Mouse (Mus musculus) stomach, adult 2 months (tissue): ENCODE data around the gene Lce1j. TPM values are rescaled to one million over a fixed set of nuclear protein-coding genes. Genes with fewer than 3 reads are reported as not detected.

Experiments
- polyA plus RNA-seq: library from polyadenylated mRNA; depleted of rRNA; stranded (reverse); fragments of >200 nt; gene quantifications from 2 replicates; pipeline ENCODE4 v1.2.3, GENCODE M21; 2012; rRNA removed

Gene Lce1j
- polyA plus RNA-seq: 58.0 and 193 TPM in 2 replicates

DNA sequence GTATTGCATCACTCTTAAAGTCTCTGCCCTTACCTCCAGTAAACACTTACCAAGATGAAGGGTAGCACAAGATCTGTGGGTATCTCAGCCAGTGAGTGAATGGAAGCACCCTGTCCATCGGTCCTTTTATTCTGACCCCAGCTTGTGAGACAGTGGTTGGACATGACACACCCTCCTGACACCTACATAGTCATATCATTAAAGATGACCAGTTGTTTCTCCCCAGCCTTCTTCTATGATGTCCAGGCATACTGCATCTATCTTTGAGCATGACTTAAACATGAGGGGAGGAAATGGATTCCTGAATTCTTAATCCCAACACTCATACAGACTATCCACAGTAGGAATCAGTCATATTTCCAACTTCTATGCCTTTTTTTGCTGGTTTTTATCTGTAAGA, at the start of gene Lce1j:
Lce1j (minus strand) TSS at position 101 of the 400 bp plus-strand sequence.

DNA sequence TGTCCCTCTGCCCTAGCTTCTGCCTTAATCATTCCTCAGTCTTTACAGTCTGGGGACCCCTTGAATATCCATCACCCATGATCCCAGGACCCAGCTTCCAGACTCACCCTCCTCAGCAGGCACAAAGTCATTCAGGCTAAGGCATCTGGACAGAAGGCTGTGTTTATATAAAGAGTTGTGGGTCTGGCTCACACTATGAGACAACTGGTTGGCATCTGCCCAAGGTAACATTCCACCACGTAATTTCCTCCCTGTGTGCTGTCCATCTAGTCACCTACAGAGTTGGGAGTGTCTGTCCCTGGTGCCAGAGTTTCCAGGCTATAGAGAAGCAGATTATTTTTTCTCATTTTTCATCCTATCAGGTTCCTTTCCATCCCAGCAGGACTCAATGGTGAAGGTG, 36.8 kb upstream of the Lce1j start, which contains the start of gene Kprp:
Kprp (minus strand) TSS at position 140 of the 400 bp plus-strand sequence.

GRCm38 (mm10) chr3:92807791-92808190, 17.5 kb upstream of the Lce1j start, which contains the start of gene Lce1k:
Lce1k (minus strand) TSS chr3:92807891.

GRCm38 (mm10) chr3:92778799-92779198, 11.5 kb downstream of the Lce1j start, which contains the start of gene Lce1i:
Lce1i (minus strand) TSS chr3:92778899.

GRCm38 (mm10) chr3:92764965-92765364, 25.3 kb downstream of the Lce1j start, which contains the start of gene Lce1h:
Lce1h (minus strand) TSS chr3:92765065.

GRCm38 (mm10) chr3:92752238-92752637, 38.1 kb downstream of the Lce1j start, which contains the start of gene Lce1g:
Lce1g (minus strand) TSS chr3:92752338.

GRCm38 (mm10) chr3:92738996-92739395, 51.3 kb downstream of the Lce1j start, which contains the start of gene Gm38119:
Gm38119 (minus strand) TSS chr3:92739096.

Other genes starting within 250 kb of the Lce1j start
- 1.8 and 2.7 TPM in 2 replicates for gene Ivl, start 216.8 kb downstream of the Lce1j start, polyA plus RNA-seq
- not detected in 2 replicates for gene Smcp, start 201.5 kb downstream of the Lce1j start, polyA plus RNA-seq
- gene 2210017I01Rik, start 183.0 kb downstream of the Lce1j start, polyA plus RNA-seq: 2.9 and 3.0 TPM in 2 replicates
- 0.77 and 3.0 TPM in 2 replicates for gene Lce6a, start 168.9 kb downstream of the Lce1j start, polyA plus RNA-seq
- 113 and 390 TPM in 2 replicates for gene Lce1a1, start 142.2 kb downstream of the Lce1j start, polyA plus RNA-seq
- gene Lce1b, start 133.6 kb downstream of the Lce1j start, polyA plus RNA-seq: 117 and 331 TPM in 2 replicates
- 97.3 and 328 TPM in 2 replicates for gene Lce1a2, start 120.2 kb downstream of the Lce1j start, polyA plus RNA-seq
- gene Lce1c, start 111.3 kb downstream of the Lce1j start, polyA plus RNA-seq: 108 and 297 TPM in 2 replicates
- gene Lce1d, start 103.3 kb downstream of the Lce1j start, polyA plus RNA-seq: 105 and 245 TPM in 2 replicates
- 50.9 and 159 TPM in 2 replicates for gene Lce1e, start 81.4 kb downstream of the Lce1j start, polyA plus RNA-seq
- 83.4 and 310 TPM in 2 replicates for gene Lce1f, start 70.2 kb downstream of the Lce1j start, polyA plus RNA-seq
- 0.45 and 1.1 TPM in 2 replicates for gene Gm38119, start 51.4 kb downstream of the Lce1j start, polyA plus RNA-seq
- 41.5 and 134 TPM in 2 replicates for gene Lce1g, start 38.2 kb downstream of the Lce1j start, polyA plus RNA-seq
- gene Lce1h, start 25.4 kb downstream of the Lce1j start, polyA plus RNA-seq: 63.4 and 161 TPM in 2 replicates
- gene Lce1i, start 11.6 kb downstream of the Lce1j start, polyA plus RNA-seq: 70.5 and 204 TPM in 2 replicates
- gene Lce1k, start 17.4 kb upstream of the Lce1j start, polyA plus RNA-seq: 34.9 and 89.6 TPM in 2 replicates
- 21.1 and 65.4 TPM in 2 replicates for gene Kprp, start 36.7 kb upstream of the Lce1j start, polyA plus RNA-seq
- gene Lce1l, start 60.8 kb upstream of the Lce1j start, polyA plus RNA-seq: 33.4 and 88.8 TPM in 2 replicates
- gene 2310050C09Rik, start 79.7 kb upstream of the Lce1j start, polyA plus RNA-seq: 17.7 and 52.2 TPM in 2 replicates
- gene Lce3a, start 135.7 kb upstream of the Lce1j start, polyA plus RNA-seq: 68.7 and 136 TPM in 2 replicates
- gene Lce3b, start 142.5 kb upstream of the Lce1j start, polyA plus RNA-seq: 78.3 and 161 TPM in 2 replicates
- 184 and 421 TPM in 2 replicates for gene Lce3c, start 154.0 kb upstream of the Lce1j start, polyA plus RNA-seq
- gene Lce3d, start 166.9 kb upstream of the Lce1j start, polyA plus RNA-seq: 26.4 and 44.7 TPM in 2 replicates
- 54.0 and 187 TPM in 2 replicates for gene Lce3e, start 176.5 kb upstream of the Lce1j start, polyA plus RNA-seq
- gene Lce3f, start 201.7 kb upstream of the Lce1j start, polyA plus RNA-seq: 126 and 354 TPM in 2 replicates
- gene Crct1, start 225.2 kb upstream of the Lce1j start, polyA plus RNA-seq: 169 and 538 TPM in 2 replicates
- gene Lce1m, start 228.5 kb upstream of the Lce1j start, polyA plus RNA-seq: 17.4 and 162 TPM in 2 replicates